Mouse (Mus musculus) large intestine, adult 2 months (tissue): Measurements from ENCODE around the gene Plod1. TPM values are rescaled to one million over a fixed set of nuclear protein-coding genes. Genes with fewer than 3 reads are reported as not detected.

Experiments
- DNase-seq: peaks from one replicate; pipeline ENCODE4 v3.0.0-alpha.2; 2012; ENCODE audit warnings: low read depth, low spot score
- WGBS: fragments of 180-500 bp; shearing (Covaris S2); methylation state at CpG from one replicate; pipeline ENCODE4 v1.1.7; 2018; 5-methylcytosine and 5-hydroxymethylcytosine counted together
- polyA plus RNA-seq: library from polyadenylated mRNA; depleted of rRNA; stranded (reverse); fragments of >200 nt; gene quantifications from 2 replicates; pipeline ENCODE4 v1.2.3, GENCODE M21; 2012; rRNA removed

Plod1 gene
- polyA plus RNA-seq, 1 experiment: 15.5 TPM

- DNase-seq: no peak
- 95% methylated on average over 9 of the region's 9 CpGs for WGBS
These were observed 70.5 kb downstream of the Plod1 start for GRCm38 (mm10) chr4:147866056-147866455.

- 83% methylated on average over 6 of the region's 6 CpGs for WGBS
- DNase-seq: no peak
These were observed 70.9 kb downstream of the Plod1 start for GRCm38 (mm10) chr4:147865651-147866050.

- DNase-seq: no peak
- 90% methylated on average over 3 of the region's 3 CpGs for WGBS
These were observed 74.5 kb downstream of the Plod1 start for GRCm38 (mm10) chr4:147862051-147862450.

Other genes with a start within 250 kb of the Plod1 start
- not detected in 2 replicates for gene Zfp534, start 234.2 kb downstream of the Plod1 start, polyA plus RNA-seq
- 0.70 and 0.71 TPM in 2 replicates for gene Zfp984, start 127.0 kb downstream of the Plod1 start, polyA plus RNA-seq
- gene Zfp933, start 88.4 kb downstream of the Plod1 start, polyA plus RNA-seq: 0.84 and 0.89 TPM in 2 replicates
- 53.3 and 64.6 TPM in 2 replicates for gene Miip, start 68.0 kb downstream of the Plod1 start, polyA plus RNA-seq
- gene Fv1, start 67.8 kb downstream of the Plod1 start, polyA plus RNA-seq: 1.4 and 2.1 TPM in 2 replicates
- 51.7 and 75.1 TPM in 2 replicates for gene Mfn2, start 32.1 kb downstream of the Plod1 start, polyA plus RNA-seq
- 83.1 and 111 TPM in 2 replicates for gene 2510039O18Rik, start 4.1 kb upstream of the Plod1 start, polyA plus RNA-seq
- not detected in 2 replicates for gene Nppb, start 49.0 kb upstream of the Plod1 start, polyA plus RNA-seq
- gene Nppa, start 64.0 kb upstream of the Plod1 start, polyA plus RNA-seq: 0.22 TPM in 1 of 2 replicates, not detected in the other
- gene Clcn6, start 102.1 kb upstream of the Plod1 start, polyA plus RNA-seq: 2.4 and 3.2 TPM in 2 replicates
- gene Mthfr, start 102.3 kb upstream of the Plod1 start, polyA plus RNA-seq: 7.2 and 12.1 TPM in 2 replicates
- 13.3 and 15.4 TPM in 2 replicates for gene Agtrap, start 151.3 kb upstream of the Plod1 start, polyA plus RNA-seq
- 21.5 and 21.8 TPM in 2 replicates for gene Mad2l2, start 193.6 kb upstream of the Plod1 start, polyA plus RNA-seq
- gene Draxin, start 193.9 kb upstream of the Plod1 start, polyA plus RNA-seq: 0.26 and 0.32 TPM in 2 replicates
- 45.2 and 50.5 TPM in 2 replicates for gene Fbxo6, start 215.4 kb upstream of the Plod1 start, polyA plus RNA-seq
- 6.1 and 11.0 TPM in 2 replicates for gene Fbxo44, start 223.7 kb upstream of the Plod1 start, polyA plus RNA-seq
- 0.88 and 0.95 TPM in 2 replicates for gene Fbxo2, start 223.9 kb upstream of the Plod1 start, polyA plus RNA-seq